Mouse (Mus musculus) MEL-GATA-1-ER (cell line): ENCODE measurements around the gene Cyp39a1.

Source experiments
- DNase-seq: peaks from one replicate; pipeline ENCODE4 v3.0.0-alpha.2; 2012; ENCODE audit warnings: low read depth; ENCODE audit errors: extremely low read depth

Gene Cyp39a1

DNA sequence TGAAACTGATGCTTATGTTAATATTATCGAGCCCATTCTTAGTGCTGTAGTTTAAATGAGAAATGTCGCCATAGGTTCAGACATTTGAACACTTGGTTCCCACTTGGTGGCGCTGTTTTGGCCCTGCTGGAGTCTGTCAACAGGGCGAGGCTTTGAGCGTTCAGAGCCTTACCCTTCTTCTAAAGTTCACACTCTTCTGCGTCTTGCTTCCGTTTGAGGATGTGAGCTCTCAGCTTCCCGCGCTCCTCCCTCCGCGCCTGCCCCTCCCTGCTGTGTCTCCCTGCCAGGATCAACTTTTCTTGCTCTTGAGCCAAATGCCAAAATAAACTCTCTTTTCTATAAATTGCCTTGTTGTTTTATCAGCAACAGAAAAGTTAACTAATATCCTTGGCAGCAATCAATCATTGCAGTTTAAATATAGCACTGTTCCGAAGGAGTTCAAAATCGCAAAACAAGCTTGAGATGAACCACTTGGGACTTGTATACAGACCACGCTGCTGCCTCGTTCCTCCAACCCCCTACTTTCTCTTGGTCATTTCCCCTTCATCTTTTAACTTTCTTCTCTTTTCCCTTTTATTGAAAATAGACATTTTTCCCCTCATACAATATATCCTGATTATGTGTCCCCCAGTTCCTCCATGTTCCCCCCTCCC, 91.5 kb downstream of the Cyp39a1 start:
- no peak for DNase-seq

- DNase-seq: no peak
Observed at GRCm38 (mm10) chr17:43784531-43784930, 117.3 kb downstream of the Cyp39a1 start.

GRCm38 (mm10) chr17:43788222-43788621, 121.0 kb downstream of the Cyp39a1 start:
- DNase-seq: no peak

DNA sequence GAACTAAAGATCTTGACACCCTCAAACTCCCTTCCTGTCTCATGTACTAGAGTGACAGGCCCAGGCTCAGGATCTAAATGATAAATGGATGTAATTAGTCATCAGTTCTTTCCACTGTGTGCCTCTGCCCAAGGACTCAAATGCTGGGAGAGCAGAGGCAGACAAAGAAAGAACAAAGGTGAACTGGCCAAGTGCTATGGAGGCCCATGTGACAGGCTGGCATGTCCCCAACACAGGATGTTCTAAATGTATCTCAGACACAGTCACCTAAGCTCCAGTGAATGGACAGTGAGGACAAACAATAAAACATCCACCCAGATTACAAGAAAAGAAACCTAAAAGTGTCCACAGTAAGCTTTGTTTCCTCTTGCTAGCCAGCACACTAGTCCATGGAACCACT, 122.2 kb downstream of the Cyp39a1 start:
- DNase-seq: no peak

GRCm38 (mm10) chr17:43791751-43792150, 124.5 kb downstream of the Cyp39a1 start:
- no peak for DNase-seq

DNA sequence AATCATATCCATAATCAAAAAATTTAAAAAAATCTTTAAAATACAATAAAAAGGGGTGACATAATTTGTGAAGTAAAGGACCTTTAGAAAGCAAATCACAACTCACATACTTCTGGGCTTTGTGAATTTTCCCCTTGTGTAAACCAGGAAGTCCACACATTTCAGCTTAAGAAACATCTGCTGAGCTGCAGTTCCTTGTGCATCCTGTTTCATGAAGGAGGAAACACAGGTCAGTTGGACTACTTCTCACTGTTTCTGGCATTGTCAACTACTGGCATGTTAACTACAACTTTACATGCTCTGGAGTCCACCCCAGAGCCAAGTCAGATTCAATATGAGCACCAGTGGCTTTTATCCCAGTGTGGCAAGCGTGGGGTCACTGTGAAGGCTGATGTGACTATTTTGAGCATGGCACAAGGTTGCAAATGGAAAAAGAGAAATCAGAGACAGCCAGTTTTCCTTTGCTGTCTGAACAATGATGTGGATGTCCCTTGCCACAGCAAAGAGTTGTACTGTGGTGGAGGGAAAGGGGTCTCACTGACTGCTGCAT, 127.6 kb downstream of the Cyp39a1 start:
- no peak for DNase-seq
